Mouse (Mus musculus): ENCODE measurements around the gene Mei4.
A peak's percentile ranks its signal among the peaks of the same experiment; 100 is the strongest.

The Mei4 gene

GRCm38 (mm10) chr9:81863181-81863887 is at the start of gene Mei4:
Gene Mei4 (plus strand): TSS chr9:81863670.
- DNase-seq, result peak; percentile 16

DNA sequence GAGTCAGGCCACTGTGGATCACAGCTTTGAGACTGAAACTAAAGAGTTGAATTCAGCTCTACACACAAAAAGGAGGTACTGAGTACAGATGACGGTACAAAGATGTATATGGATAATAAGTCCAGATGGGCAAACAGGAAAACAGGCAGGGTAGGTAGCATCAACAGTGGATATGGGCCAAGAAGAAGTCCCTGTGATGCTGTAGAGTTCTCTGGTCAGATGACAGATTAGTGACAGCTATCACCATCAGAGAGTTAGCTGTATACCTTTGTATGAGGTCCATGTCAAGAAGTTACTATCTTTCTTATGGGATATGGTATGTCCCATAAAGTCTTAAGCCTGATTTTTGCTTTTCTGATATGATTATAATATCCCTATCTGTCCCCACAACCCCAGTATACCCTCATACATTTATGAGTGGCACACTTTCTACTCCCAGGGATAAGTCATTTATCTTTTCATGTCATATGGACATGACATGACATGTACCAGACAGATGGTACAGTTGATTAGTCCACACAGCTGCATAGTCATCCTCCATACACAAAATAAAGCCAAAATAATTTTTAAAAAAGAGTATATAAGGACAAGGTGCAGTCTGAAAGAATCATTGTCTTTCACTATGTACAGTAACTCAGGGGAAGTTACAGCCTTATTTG is 43.6 kb upstream of the Mei4 start:
- no peak for DNase-seq

- DNase-seq, result no peak
Measured at GRCm38 (mm10) chr9:81827560-81827959, 35.9 kb upstream of the Mei4 start.

DNA sequence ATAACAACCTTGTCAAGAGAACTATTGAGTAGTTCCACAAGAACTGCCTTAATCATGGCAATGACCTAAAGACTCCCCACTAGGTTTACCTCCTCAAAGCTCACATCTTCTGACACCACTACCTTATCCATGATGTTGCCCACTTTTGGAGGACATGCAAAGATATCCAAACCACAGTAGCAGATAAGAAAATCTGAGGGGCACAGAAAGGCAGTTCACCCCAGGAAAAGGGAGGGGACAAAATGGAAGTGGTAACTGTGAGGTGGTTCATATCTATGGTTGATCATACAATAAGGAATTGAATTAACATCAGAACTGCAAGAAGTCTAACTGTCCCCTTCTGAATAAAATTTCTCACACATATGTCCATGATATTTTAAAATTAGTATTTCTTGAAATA is 29.4 kb upstream of the Mei4 start:
- no peak for DNase-seq

DNA sequence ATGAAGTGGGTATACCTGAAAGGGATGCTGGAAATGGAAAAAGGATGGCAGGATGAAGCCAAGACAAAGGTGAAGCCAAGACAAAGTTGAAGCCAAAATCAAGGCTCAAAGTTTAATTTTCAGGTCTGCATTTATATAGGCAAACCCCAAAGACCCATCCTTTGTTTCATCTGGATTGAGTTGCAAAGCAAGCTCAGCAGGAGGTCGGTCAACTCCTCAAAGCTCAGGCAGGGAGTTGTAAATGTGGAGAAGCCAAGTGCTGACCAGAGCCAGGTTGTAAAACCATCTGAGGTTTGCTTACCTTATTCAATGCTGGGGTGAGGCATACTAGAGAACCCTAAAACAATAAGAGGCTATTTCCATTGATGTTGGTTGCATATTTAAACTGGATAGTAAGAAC is 4.6 kb upstream of the Mei4 start:
- no peak for DNase-seq

- no peak for DNase-seq
Measured at GRCm38 (mm10) chr9:81863888-81864234, 391 bp downstream of the Mei4 start.

- no peak for DNase-seq
Measured at GRCm38 (mm10) chr9:81866032-81866431, 2.6 kb downstream of the Mei4 start.

GRCm38 (mm10) chr9:81921456-81921855 is 58.0 kb downstream of the Mei4 start:
- DNase-seq, result no peak

GRCm38 (mm10) chr9:81924744-81925143 is 61.3 kb downstream of the Mei4 start:
- no peak for DNase-seq

DNA sequence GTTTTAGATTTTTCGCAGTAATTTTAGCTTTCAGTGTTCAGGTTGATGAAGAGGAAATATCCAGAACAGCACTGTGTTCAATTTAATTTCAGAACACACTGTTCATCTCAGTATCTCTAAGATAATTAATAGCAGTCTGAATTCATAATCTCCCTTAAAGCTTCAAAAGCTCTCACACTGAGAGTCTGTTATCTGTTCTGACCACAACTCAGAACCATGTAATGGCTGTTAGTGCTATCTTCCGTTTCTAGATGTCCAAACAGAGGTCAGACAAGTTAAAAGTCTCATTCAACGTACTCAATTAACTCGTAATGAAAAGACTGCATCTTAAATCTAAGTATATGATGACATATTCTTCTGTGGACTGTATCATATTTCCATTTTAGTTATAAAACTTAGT is 77.1 kb downstream of the Mei4 start:
- no peak for DNase-seq

DNA sequence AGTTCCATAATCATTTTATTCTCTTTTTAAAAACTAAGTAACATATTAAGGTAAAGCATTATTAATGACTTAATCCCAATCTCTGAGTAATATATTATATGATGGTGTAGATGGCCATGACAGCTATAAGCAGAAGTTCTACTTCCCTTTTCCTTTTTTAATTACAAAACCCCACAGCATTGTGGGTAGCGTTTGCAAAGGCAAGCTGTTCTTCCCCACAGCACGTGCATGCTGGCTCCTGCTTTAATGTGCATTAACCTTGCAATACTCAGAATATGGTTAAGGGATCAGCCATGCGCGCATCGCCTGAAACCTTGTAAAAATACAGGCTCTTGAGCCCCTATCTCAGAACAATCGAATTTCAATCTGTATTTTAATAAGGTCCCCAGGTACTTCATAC is 82.2 kb downstream of the Mei4 start:
- DNase-seq, result no peak

DNA sequence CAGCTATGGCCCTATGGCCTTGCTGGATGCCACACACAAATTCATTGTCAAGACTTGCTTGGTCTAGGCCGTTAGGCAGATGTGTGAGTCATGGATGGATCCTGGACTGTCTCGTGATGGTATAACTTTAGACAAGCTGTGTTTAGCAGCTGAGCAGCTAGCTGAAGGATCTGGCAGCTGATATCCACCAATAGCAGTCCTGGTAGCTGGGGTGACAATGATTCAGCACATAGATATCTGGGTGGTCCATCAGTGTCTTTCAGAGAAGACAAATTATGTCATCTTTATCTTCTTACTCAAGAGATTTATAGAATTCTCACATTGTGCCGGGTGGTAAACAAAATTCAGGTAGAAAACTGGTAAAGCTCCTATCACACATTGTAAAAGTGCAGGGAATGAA is 93.4 kb downstream of the Mei4 start:
- no peak for DNase-seq

- DNase-seq, result no peak
Measured at GRCm38 (mm10) chr9:81957842-81958241, 94.4 kb downstream of the Mei4 start.

- DNase-seq, result no peak
Measured at GRCm38 (mm10) chr9:81966765-81967164, 103.3 kb downstream of the Mei4 start.

GRCm38 (mm10) chr9:81968935-81969334 is 105.5 kb downstream of the Mei4 start:
- no peak for DNase-seq

- no peak for DNase-seq
Measured at GRCm38 (mm10) chr9:81982461-81982860, 119.0 kb downstream of the Mei4 start.

GRCm38 (mm10) chr9:82012991-82013390 is 149.5 kb downstream of the Mei4 start:
- no peak for DNase-seq

- DNase-seq, result no peak
Measured at GRCm38 (mm10) chr9:82042515-82043056, 179.1 kb downstream of the Mei4 start.

GRCm38 (mm10) chr9:82044517-82044916 is 181.0 kb downstream of the Mei4 start:
- no peak for DNase-seq

DNA sequence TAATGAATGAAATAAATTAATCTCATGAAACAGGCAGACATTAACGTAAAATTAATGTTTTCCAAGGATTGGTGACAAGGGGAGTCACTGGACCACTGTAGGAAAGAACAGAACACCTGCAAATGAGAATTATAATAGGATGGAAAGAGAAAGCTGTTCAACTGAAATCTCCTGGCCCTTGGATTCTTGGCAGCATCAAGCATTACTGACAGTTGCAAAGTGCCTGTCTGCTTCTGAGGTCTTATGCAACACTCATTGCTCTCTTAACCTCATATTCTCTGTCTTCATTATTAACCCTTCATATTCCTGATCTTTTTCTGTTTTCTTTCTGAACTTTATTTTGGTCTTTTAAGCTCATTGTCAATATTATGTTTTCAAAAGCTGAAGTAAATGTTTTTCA is 210.4 kb downstream of the Mei4 start:
- DNase-seq, result no peak

DNA sequence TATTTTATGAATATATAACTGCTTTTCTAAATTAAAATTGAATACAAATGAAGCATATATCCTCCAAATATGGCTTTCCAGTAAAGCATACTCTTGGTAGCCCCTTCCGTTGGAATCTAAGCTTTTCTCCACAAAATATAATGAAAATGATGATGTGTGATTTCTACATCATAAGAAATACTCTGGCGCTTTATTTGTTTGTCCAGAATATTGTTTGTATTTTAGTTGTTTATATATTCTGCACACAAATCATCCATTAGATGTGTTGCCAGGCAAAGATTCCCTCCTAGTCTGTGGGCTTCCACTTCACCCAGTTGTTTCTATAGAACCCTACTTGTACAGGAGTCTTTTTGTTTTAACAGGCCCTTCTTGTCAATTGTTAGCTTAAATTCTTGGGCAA is 211.8 kb downstream of the Mei4 start:
- no peak for DNase-seq

GRCm38 (mm10) chr9:82096409-82096808 is 232.9 kb downstream of the Mei4 start:
- no peak for DNase-seq

- no peak for DNase-seq
Measured at GRCm38 (mm10) chr9:82114865-82115264, 251.4 kb downstream of the Mei4 start.

GRCm38 (mm10) chr9:82136119-82136518 is 272.6 kb downstream of the Mei4 start:
- DNase-seq, result no peak

DNA sequence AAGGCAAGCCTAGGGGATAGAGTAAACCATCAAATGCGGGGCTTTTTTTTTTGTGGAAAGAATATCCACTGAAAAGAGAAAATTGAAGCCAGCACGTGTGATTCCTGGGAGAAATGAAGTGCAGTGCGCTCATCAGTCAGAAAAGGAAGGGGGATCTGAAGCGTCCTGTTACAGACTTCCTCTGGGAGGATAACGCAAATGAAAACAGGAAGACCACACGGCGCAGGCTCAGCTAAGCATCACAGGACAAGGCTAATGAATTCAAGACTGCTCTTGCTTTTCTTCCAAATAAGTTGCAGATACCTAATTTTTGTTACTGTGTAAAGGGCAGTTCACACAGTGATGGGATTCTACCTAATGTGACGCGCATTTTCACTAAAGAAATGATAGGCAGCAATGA is 296.7 kb downstream of the Mei4 start:
- no peak for DNase-seq

Measured in cerebellum, adult 9-10 months (tissue).